Mouse (Mus musculus): ENCODE measurements at regions not wholly inside any gene's neighbourhood (a gene's known extent, or its start where the extent isn't known, plus 50 kb on each side); places are given as distances from the start of the nearest gene placed in this dataset.

DNA sequence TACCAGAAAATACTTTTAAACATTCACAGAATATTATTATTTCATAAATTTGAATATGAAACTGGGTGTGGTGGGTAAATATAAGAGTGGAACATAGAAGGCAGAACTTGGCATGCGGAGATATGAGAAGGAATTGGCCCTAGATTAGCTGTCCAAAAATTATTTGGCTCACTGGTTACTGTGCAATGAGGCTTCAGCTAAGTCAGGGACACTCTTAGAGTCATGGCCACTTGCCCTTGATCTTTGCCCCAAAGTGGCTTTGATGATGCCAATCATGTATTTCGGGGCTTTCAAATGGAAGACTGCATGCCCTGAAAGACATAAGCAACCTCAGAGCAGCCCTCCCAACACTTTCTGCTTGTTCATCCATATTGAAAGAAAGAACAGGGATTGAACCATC, 76.9 kb downstream of the Pxdc1 start:
- H3K4me3 ChIP-seq, result no peak overlapping the region
- no peak overlapping the region for H3K4me2 ChIP-seq (ENCODE audit: low read depth)
- no peak overlapping the region for H3ac ChIP-seq (ENCODE audit: control insufficient read depth, insufficient read length)
- H3K36me3 ChIP-seq (ENCODE audit: control insufficient read depth, insufficient read depth), result no peaks in the 10 kb centered on the region
- no peak for TF ChIP-seq SRF (IDR thresholded peaks at IDR 0.05; ENCODE audit: control insufficient read depth, insufficient read length, low read depth)
- no peak for TF ChIP-seq REST (IDR thresholded peaks at IDR 0.05; ENCODE audit: insufficient read depth, insufficient read length)
- no peaks in the 10 kb centered on the region for H3K79me2 ChIP-seq (ENCODE audit: control insufficient read depth, insufficient read depth)
- no peaks in the 10 kb centered on the region for H3K27me3 ChIP-seq (ENCODE audit: control insufficient read depth, insufficient read depth, insufficient read length)

DNA sequence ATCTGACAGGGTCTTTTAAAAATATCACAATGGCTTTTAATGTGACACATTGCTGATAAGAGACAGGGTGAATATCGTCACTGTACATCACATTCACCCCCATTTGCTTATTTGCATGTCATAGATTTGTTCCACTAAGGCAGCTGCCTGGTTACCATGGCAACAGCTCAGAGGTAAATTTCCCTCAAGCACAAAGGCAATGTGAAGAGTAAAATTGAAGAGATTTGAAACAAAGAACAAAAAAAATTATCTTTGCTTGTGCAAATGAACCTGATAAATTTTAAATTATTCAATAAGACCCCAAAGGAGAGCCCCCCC, 77.3 kb downstream of the Pxdc1 start:
- no peaks in the 10 kb centered on the region for H3K79me2 ChIP-seq (ENCODE audit: control insufficient read depth, insufficient read depth)
- H3K27me3 ChIP-seq (ENCODE audit: control insufficient read depth, insufficient read depth, insufficient read length), result no peaks in the 10 kb centered on the region
- no peak overlapping the region for H3K4me2 ChIP-seq (ENCODE audit: low read depth)
- no peak overlapping the region for H3ac ChIP-seq (ENCODE audit: control insufficient read depth, insufficient read length)
- H3K36me3 ChIP-seq (ENCODE audit: control insufficient read depth, insufficient read depth), result no peaks in the 10 kb centered on the region
- no peak overlapping the region for H3K4me3 ChIP-seq
- TF ChIP-seq TCF12 (IDR thresholded peaks at IDR 0.05; ENCODE audit: insufficient read depth, poor library complexity, severe bottlenecking) (no peak), POLR2AphosphoS2 (IDR thresholded peaks at IDR 0.05; ENCODE audit: insufficient read length, low read depth) (no peak), MYOD1 (IDR thresholded peaks at IDR 0.05; ENCODE audit: control insufficient read depth in 1 of 3, insufficient read length in 2 of 3, low read depth in 2 of 3) (no peak), MYOG (IDR thresholded peaks at IDR 0.05; ENCODE audit: control insufficient read depth in 1 of 3, insufficient read depth in 1 of 3, insufficient read length in 2 of 3, low read depth in 2 of 3) (no peak), TCF3 (IDR thresholded peaks at IDR 0.05; ENCODE audit: insufficient read length, low read depth) (no peak), POLR2A (IDR thresholded peaks at IDR 0.05; ENCODE audit: insufficient read length, low read depth) (no peak), E2F4 (IDR thresholded peaks at IDR 0.05; ENCODE audit: insufficient read depth) (no peak), SRF (IDR thresholded peaks at IDR 0.05; ENCODE audit: control insufficient read depth, insufficient read length, low read depth) (no peak), CEBPB (IDR thresholded peaks at IDR 0.05; ENCODE audit: insufficient read depth, poor library complexity, severe bottlenecking) (no peak)

- Histone ChIP-seq H3K27me3 (ENCODE audit: control insufficient read depth, insufficient read depth, insufficient read length) (no peaks in the 10 kb centered on the region), H3K79me2 (ENCODE audit: control insufficient read depth, insufficient read depth) (no peaks in the 10 kb centered on the region), H3K36me3 (ENCODE audit: control insufficient read depth, insufficient read depth) (no peaks in the 10 kb centered on the region), H3K4me2 (ENCODE audit: low read depth) (peak overlapping the region; percentile 12), H3ac (ENCODE audit: control insufficient read depth, insufficient read length) (no peak overlapping the region), H3K4me3 (no peak overlapping the region)
- TF ChIP-seq USF1 (IDR thresholded peaks at IDR 0.05; ENCODE audit: low read depth) (peak; percentile 18), MYOG (IDR thresholded peaks at IDR 0.05; ENCODE audit: control insufficient read depth in 1 of 3, insufficient read depth in 1 of 3, insufficient read length in 2 of 3, low read depth in 2 of 3) (no peak)
These were observed 77.9 kb downstream of the Pxdc1 start for GRCm38 (mm10) chr13:34575179-34575996.

- no peak overlapping the region for H3ac ChIP-seq (ENCODE audit: control insufficient read depth, insufficient read length)
- H3K4me3 ChIP-seq, result no peak overlapping the region
- no peaks in the 10 kb centered on the region for H3K27me3 ChIP-seq (ENCODE audit: control insufficient read depth, insufficient read depth, insufficient read length)
- H3K36me3 ChIP-seq (ENCODE audit: control insufficient read depth, insufficient read depth), result no peaks in the 10 kb centered on the region
- TF ChIP-seq REST (IDR thresholded peaks at IDR 0.05; ENCODE audit: insufficient read depth, insufficient read length), result no peak
- no peak for TF ChIP-seq MAX (IDR thresholded peaks at IDR 0.05; ENCODE audit: low read depth)
- no peak for TF ChIP-seq TCF12 (IDR thresholded peaks at IDR 0.05; ENCODE audit: insufficient read depth, poor library complexity, severe bottlenecking)
- TF ChIP-seq MYOG (IDR thresholded peaks at IDR 0.05; ENCODE audit: control insufficient read depth in 1 of 3, insufficient read depth in 1 of 3, insufficient read length in 2 of 3, low read depth in 2 of 3), result no peak
- no peaks in the 10 kb centered on the region for H3K79me2 ChIP-seq (ENCODE audit: control insufficient read depth, insufficient read depth)
- no peak overlapping the region for H3K4me2 ChIP-seq (ENCODE audit: low read depth)
These were observed 84.0 kb downstream of the Pxdc1 start for GRCm38 (mm10) chr13:34569312-34569711.

DNA sequence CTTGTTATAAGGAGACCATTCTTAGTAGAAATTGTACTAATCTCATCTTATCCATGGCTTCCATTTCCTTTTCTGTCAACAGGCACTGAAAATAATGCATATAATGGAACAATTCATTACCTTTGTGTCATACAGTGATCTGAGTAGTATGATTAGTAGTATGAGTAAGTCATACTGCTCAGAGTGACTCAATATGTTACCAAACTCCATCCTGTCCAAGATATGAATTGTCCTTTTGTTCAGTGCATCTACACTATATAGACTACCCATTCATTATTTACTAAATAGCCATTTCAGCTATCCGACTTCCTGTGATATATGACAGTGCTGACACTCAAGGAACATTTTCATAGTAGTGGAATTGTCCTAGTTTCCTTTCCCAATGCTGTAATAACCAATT, 86.6 kb downstream of the Pxdc1 start:
- no peak overlapping the region for H3ac ChIP-seq (ENCODE audit: control insufficient read depth, insufficient read length)
- H3K4me3 ChIP-seq, result no peak overlapping the region
- no peak overlapping the region for H3K4me2 ChIP-seq (ENCODE audit: low read depth)
- TF ChIP-seq POLR2AphosphoS2 (IDR thresholded peaks at IDR 0.05; ENCODE audit: insufficient read length, low read depth) (no peak), SRF (IDR thresholded peaks at IDR 0.05; ENCODE audit: control insufficient read depth, insufficient read length, low read depth) (no peak), MYOD1 (IDR thresholded peaks at IDR 0.05; ENCODE audit: control insufficient read depth in 1 of 3, insufficient read length in 2 of 3, low read depth in 2 of 3) (no peak), TCF12 (IDR thresholded peaks at IDR 0.05; ENCODE audit: insufficient read depth, poor library complexity, severe bottlenecking) (no peak), MYOG (IDR thresholded peaks at IDR 0.05; ENCODE audit: control insufficient read depth in 1 of 3, insufficient read depth in 1 of 3, insufficient read length in 2 of 3, low read depth in 2 of 3) (no peak)
- H3K36me3 ChIP-seq (ENCODE audit: control insufficient read depth, insufficient read depth), result no peaks in the 10 kb centered on the region
- no peaks in the 10 kb centered on the region for H3K79me2 ChIP-seq (ENCODE audit: control insufficient read depth, insufficient read depth)
- H3K27me3 ChIP-seq (ENCODE audit: control insufficient read depth, insufficient read depth, insufficient read length), result no peaks in the 10 kb centered on the region

All from myocyte (in vitro differentiated cells).